Mouse (Mus musculus) layer of hippocampus, adult 9-11 months (tissue): ENCODE results near the gene Gm49380.

Source experiments
- DNase-seq: peaks from one replicate; pipeline ENCODE4 v3.0.0; 2022

Gene Gm49380

GRCm38 (mm10) chr9:44045158-44045883 lies 68.0 kb downstream of the Gm49380 start:
- DNase-seq, result peak; percentile 97

- peak; percentile 100 for DNase-seq
Observed at GRCm38 (mm10) chr9:44044426-44045157, 68.7 kb downstream of the Gm49380 start.

GRCm38 (mm10) chr9:44043708-44044425 lies 69.4 kb downstream of the Gm49380 start:
- peak; percentile 99 for DNase-seq

GRCm38 (mm10) chr9:44042836-44043707 lies 70.2 kb downstream of the Gm49380 start, which contains the start of gene Thy1:
Gene Thy1, plus strand, starts transcription at chr9:44043384.
- DNase-seq, result peak; percentile 100

GRCm38 (mm10) chr9:44042396-44042680 lies 71.0 kb downstream of the Gm49380 start:
- DNase-seq, result peak; percentile 96

- peak; percentile 96 for DNase-seq
Observed at GRCm38 (mm10) chr9:44041511-44042395, 71.5 kb downstream of the Gm49380 start.

GRCm38 (mm10) chr9:44037106-44037505 lies 76.2 kb downstream of the Gm49380 start:
- DNase-seq, result no peak

GRCm38 (mm10) chr9:44033957-44034727 lies 79.2 kb downstream of the Gm49380 start:
- DNase-seq, result no peak

- DNase-seq, result no peak
Observed at GRCm38 (mm10) chr9:44033317-44033716, 80.0 kb downstream of the Gm49380 start.

GRCm38 (mm10) chr9:44031946-44032345 lies 81.4 kb downstream of the Gm49380 start:
- no peak for DNase-seq

- DNase-seq, result no peak
Observed at GRCm38 (mm10) chr9:44031079-44031478, 82.2 kb downstream of the Gm49380 start.

GRCm38 (mm10) chr9:44030646-44031045 lies 82.7 kb downstream of the Gm49380 start:
- no peak for DNase-seq

GRCm38 (mm10) chr9:44029580-44030236 lies 83.6 kb downstream of the Gm49380 start:
- DNase-seq, result no peak

- DNase-seq, result no peak
Observed at GRCm38 (mm10) chr9:44024096-44024495, 89.2 kb downstream of the Gm49380 start.

- no peak for DNase-seq
Observed at GRCm38 (mm10) chr9:44022100-44022847, 91.0 kb downstream of the Gm49380 start.

- DNase-seq, result no peak
Observed at GRCm38 (mm10) chr9:44020001-44020400, 93.3 kb downstream of the Gm49380 start.

GRCm38 (mm10) chr9:44017846-44018245 lies 95.5 kb downstream of the Gm49380 start:
- no peak for DNase-seq
